Mouse (Mus musculus) olfactory bulb, adult 2 months (tissue): ENCODE results near the gene Flt3. TPM values are rescaled to one million over a fixed set of nuclear protein-coding genes. Genes with fewer than 3 reads are reported as not detected.

Experiments
- H3K27ac ChIP-seq: fragments of 200-500 bp; 2 replicates; pipeline ENCODE4 v1.5.1; 2012; ENCODE audit warnings: low read depth, low read length; ENCODE audit not compliant: insufficient read depth
- H3K4me1 ChIP-seq: fragments of 200-500 bp; 2 replicates; pipeline ENCODE4 v1.6.1; 2012; ENCODE audit warnings: low read length; ENCODE audit not compliant: control insufficient read depth, insufficient read depth
- H3K4me3 ChIP-seq: fragments of 200-500 bp; 2 replicates; pipeline ENCODE4 v1.5.1; 2012; ENCODE audit warnings: mild to moderate bottlenecking, low read depth, low read length, moderate library complexity; ENCODE audit not compliant: insufficient read depth
- CTCF ChIP-seq: fragments of 200-500 bp; IDR thresholded peaks from 2 replicates; pipeline ENCODE4 v1.5.1; 2012; ENCODE audit warnings: low read depth, mild to moderate bottlenecking, low read length, moderate library complexity; ENCODE audit not compliant: insufficient read depth
- POLR2A ChIP-seq: fragments of 200-500 bp; IDR thresholded peaks from 2 replicates; pipeline ENCODE4 v1.6.1; 2012; ENCODE audit warnings: mild to moderate bottlenecking, low read depth, low read length, moderate library complexity; ENCODE audit not compliant: insufficient read depth
- WGBS: fragments of 180-500 bp; shearing (Covaris S2); methylation state at CpG from one replicate; pipeline ENCODE4 v1.1.7; 2018; 5-methylcytosine and 5-hydroxymethylcytosine counted together
- polyA plus RNA-seq: library from polyadenylated mRNA; stranded (reverse); fragments of >200 nt; gene quantifications from 2 replicates; pipeline ENCODE4 v1.2.4, GENCODE M21; 2012; ENCODE audit warnings: low replicate concordance; ENCODE audit not compliant: missing spikeins, insufficient read depth, insufficient read length

The Flt3 gene
- polyA plus RNA-seq, 1 experiment = not detected

DNA sequence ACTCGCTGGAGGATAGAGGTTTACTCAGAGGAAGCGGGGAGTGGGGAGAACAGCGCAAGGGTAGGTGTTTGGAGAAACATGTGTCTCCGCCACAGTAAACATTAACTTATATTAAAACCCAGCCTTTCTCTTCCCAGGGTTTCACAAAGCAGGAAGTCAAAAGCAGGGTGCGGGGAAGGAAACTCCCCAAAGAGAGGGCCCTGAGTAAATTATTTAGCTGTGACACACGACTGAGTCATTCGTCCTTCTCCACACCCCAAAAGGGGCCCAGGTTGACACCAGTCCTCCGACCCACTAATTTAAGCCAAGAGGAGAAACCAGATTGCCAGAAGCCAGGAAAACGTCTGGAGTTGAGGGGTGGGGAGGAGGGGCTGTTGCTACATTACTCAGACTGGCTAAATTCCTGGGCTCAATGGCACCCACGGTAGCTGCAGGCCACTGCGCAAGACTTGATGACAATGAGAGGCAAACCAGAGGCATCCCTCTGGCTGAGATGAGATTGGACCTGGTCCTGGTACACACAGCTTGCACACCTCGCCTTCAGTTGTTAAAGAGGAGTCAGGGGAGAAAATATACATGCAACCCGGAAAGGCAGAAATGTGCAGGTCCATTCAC is 107.7 kb downstream of the Flt3 start:
- Histone ChIP-seq H3K27ac (no peak overlapping the region), H3K4me1 (no peaks in the 10 kb centered on the region), H3K4me3 (no peak overlapping the region)
- TF ChIP-seq CTCF (no peak), POLR2A (no peak)
- 47% methylated on average over 13 of the region's 13 CpGs for WGBS

DNA sequence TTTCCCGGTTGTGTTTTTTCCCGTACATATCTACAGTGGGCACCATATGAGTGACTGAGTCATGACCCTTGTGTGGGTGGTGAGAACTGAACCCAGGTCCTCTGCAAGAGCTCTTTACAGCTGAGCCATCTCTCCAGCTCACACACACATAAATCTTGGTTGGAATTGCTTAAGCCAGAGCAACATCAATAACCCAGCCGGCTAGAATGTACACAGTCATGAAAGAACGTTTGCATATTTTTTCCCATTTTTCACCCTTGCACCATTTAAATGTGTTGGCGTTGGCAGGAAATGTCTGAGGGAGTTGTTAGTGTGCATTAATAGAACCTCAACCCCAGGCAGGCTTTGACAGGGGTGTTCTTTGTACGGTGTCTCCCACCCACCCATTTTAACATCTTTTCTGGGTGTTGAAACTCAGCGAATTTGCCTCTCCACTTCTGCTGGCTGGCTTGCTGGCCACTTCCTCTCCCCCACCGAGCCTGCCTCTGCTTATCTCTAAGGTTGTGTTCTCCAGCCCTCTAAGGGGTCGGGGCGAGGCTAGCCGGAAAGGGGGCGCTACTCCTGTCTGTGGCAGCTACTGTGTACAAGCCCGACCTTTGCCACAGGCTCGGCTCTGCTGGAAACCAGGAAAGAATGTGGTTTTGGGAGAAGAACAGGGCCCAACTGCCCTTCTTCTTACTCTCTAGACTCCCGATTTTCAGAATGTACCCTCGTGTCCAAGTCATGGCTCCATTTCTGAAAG is 108.4 kb downstream of the Flt3 start:
- Histone ChIP-seq H3K4me1 (no peaks in the 10 kb centered on the region), H3K4me3 (no peak overlapping the region), H3K27ac (no peak overlapping the region)
- 41% methylated on average over 16 of the region's 16 CpGs for WGBS
- TF ChIP-seq CTCF (no peak), POLR2A (no peak)

DNA sequence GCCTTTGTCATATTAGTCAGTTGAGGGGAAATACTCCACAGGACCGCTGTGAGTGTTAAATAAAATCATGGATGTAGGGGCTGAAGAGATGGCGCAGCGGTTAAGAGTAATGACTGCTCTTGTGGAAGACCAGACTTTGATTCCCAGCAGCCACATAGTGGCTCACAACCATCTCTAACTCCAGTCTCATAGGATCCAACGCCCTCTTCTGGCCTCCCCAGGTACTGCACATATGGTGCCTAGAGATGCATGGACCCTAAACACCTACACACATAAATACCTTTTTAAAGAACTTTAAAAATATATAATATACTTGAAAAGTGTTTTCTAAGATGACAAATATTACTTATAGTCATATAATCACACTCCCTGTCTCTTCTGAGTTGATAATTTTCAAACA is 115.9 kb downstream of the Flt3 start:
- no peak overlapping the region for H3K4me3 ChIP-seq
- TF ChIP-seq POLR2A (no peak), CTCF (no peak)
- no peaks in the 10 kb centered on the region for H3K4me1 ChIP-seq
- WGBS = 77% methylated on average over 4 of the region's 4 CpGs
- H3K27ac ChIP-seq = no peak overlapping the region

Other genes starting within 250 kb of the Flt3 start
- not detected in 2 replicates for gene Gsx1, start 211.8 kb downstream of the Flt3 start, polyA plus RNA-seq
- not detected in 2 replicates for gene Pdx1, start 130.5 kb downstream of the Flt3 start, polyA plus RNA-seq
- gene Cdx2, start 93.2 kb downstream of the Flt3 start, polyA plus RNA-seq = not detected in 2 replicates
- not detected in 2 replicates for gene Urad, start 78.0 kb downstream of the Flt3 start, polyA plus RNA-seq
- 409 TPM in 1 of 2 replicates, not detected in the other for gene Pan3, start 29.7 kb upstream of the Flt3 start, polyA plus RNA-seq